Mouse (Mus musculus) cerebellum, postnatal 25 days (tissue): ENCODE measurements around the gene Wdr95.

Experiments used
- DNase-seq, 2 experiments: peaks; one replicate each; pipeline ENCODE4 v3.0.0; 2021; ENCODE audit warnings: mixed read lengths in 2 of 2

Gene Wdr95

GRCm38 (mm10) chr5:149584154-149584655 is 55.7 kb downstream of the Wdr95 start:
- no peak for DNase-seq

GRCm38 (mm10) chr5:149585231-149585630 is 56.8 kb downstream of the Wdr95 start:
- no peak for DNase-seq

- DNase-seq, result no peak
Observed at GRCm38 (mm10) chr5:149585910-149586309, 57.4 kb downstream of the Wdr95 start.

- DNase-seq, result no peak
Observed at GRCm38 (mm10) chr5:149587327-149587895, 58.9 kb downstream of the Wdr95 start.

GRCm38 (mm10) chr5:149588814-149589534 is 60.5 kb downstream of the Wdr95 start:
- DNase-seq, result no peak

GRCm38 (mm10) chr5:149589932-149590331 is 61.5 kb downstream of the Wdr95 start:
- no peak for DNase-seq

GRCm38 (mm10) chr5:149594215-149594614 is 65.7 kb downstream of the Wdr95 start:
- DNase-seq, result no peak

- DNase-seq, result no peak
Observed at GRCm38 (mm10) chr5:149597351-149597750, 68.9 kb downstream of the Wdr95 start.

GRCm38 (mm10) chr5:149601996-149602395 is 73.5 kb downstream of the Wdr95 start:
- no peak for DNase-seq

- DNase-seq, result no peak
Observed at GRCm38 (mm10) chr5:149603241-149603640, 74.8 kb downstream of the Wdr95 start.

GRCm38 (mm10) chr5:149607083-149607720 is 78.7 kb downstream of the Wdr95 start:
- no peak for DNase-seq

GRCm38 (mm10) chr5:149611476-149612164 is 83.1 kb downstream of the Wdr95 start:
- peak in 1 of 2 experiments; percentile 12 for DNase-seq

- no peak for DNase-seq
Observed at GRCm38 (mm10) chr5:149612165-149612518, 83.7 kb downstream of the Wdr95 start.

GRCm38 (mm10) chr5:149612740-149613139 is 84.3 kb downstream of the Wdr95 start:
- no peak for DNase-seq

GRCm38 (mm10) chr5:149616138-149616537 is 87.7 kb downstream of the Wdr95 start:
- DNase-seq, result no peak

GRCm38 (mm10) chr5:149616817-149617216 is 88.3 kb downstream of the Wdr95 start:
- no peak for DNase-seq

GRCm38 (mm10) chr5:149617776-149618425 is 89.4 kb downstream of the Wdr95 start:
- DNase-seq, result no peak

GRCm38 (mm10) chr5:149622152-149622551 is 93.7 kb downstream of the Wdr95 start:
- DNase-seq, result no peak

- DNase-seq, result no peak
Observed at GRCm38 (mm10) chr5:149622644-149623043, 94.2 kb downstream of the Wdr95 start.

- no peak for DNase-seq
Observed at GRCm38 (mm10) chr5:149623815-149624675, 95.6 kb downstream of the Wdr95 start.

- no peak for DNase-seq
Observed at GRCm38 (mm10) chr5:149625547-149625946, 97.1 kb downstream of the Wdr95 start.
